Mouse (Mus musculus): ENCODE data around the gene Bub1b. TPM values are rescaled to one million over a fixed set of nuclear protein-coding genes. Genes with fewer than 3 reads are reported as not detected.

Bub1b gene
- total and polyA plus RNA-seq, 2 experiments from 2014 or later, result 4.2 to 7.4 TPM

GRCm38 (mm10) chr2:118629276-118629675 is 31.3 kb downstream of the Bub1b start:
- H3K27me3 ChIP-seq (ENCODE audit: insufficient read depth, low read length), result no peaks in the 10 kb centered on the region
- ATAC-seq (ENCODE audit: low FRiP score), result no peak
- H3K9me3 ChIP-seq (ENCODE audit: low read length), result no peaks in the 10 kb centered on the region
- H3K36me3 ChIP-seq (ENCODE audit: insufficient read depth, low read length), result no peaks in the 10 kb centered on the region
- H3K9ac ChIP-seq (replicated peaks; ENCODE audit: low read length, poor library complexity, severe bottlenecking), result no peak overlapping the region
- H3K4me3 ChIP-seq (ENCODE audit: low read depth, low read length), result no peak overlapping the region
- H3K4me1 ChIP-seq (ENCODE audit: insufficient read depth, low read length), result no peaks in the 10 kb centered on the region
- no peak overlapping the region for H3K27ac ChIP-seq (ENCODE audit: low read depth, low read length)
- 87% methylated on average over 6 of the region's 6 CpGs for WGBS
- no peak for DNase-seq (ENCODE audit: low spot score)
- H3K4me2 ChIP-seq (ENCODE audit: low read depth, low read length, poor library complexity, severe bottlenecking), result no peak overlapping the region
- no peak for TF ChIP-seq CTCF (IDR thresholded peaks at IDR 0.05)

GRCm38 (mm10) chr2:118633441-118633840 is 35.4 kb downstream of the Bub1b start:
- 49% methylated on average over 5 of the region's 5 CpGs for WGBS
- Histone ChIP-seq H3K9me3 (ENCODE audit: low read length) (no peaks in the 10 kb centered on the region), H3K4me1 (ENCODE audit: insufficient read depth, low read length) (no peaks in the 10 kb centered on the region), H3K27ac (ENCODE audit: low read depth, low read length) (no peak overlapping the region), H3K36me3 (ENCODE audit: insufficient read depth, low read length) (no peaks in the 10 kb centered on the region), H3K9ac (replicated peaks; ENCODE audit: low read length, poor library complexity, severe bottlenecking) (no peak overlapping the region), H3K27me3 (ENCODE audit: insufficient read depth, low read length) (no peaks in the 10 kb centered on the region), H3K4me2 (ENCODE audit: low read depth, low read length, poor library complexity, severe bottlenecking) (no peak overlapping the region), H3K4me3 (ENCODE audit: low read depth, low read length) (no peak overlapping the region)
- DNase-seq (ENCODE audit: low spot score), result peak; percentile 49
- no peak for TF ChIP-seq CTCF (IDR thresholded peaks at IDR 0.05)
- ATAC-seq (ENCODE audit: low FRiP score), result no peak

- H3K4me1 ChIP-seq (ENCODE audit: insufficient read depth, low read length), result no peaks in the 10 kb centered on the region
- H3K9me3 ChIP-seq (ENCODE audit: low read length), result no peaks in the 10 kb centered on the region
- no peaks in the 10 kb centered on the region for H3K36me3 ChIP-seq (ENCODE audit: insufficient read depth, low read length)
- DNase-seq (ENCODE audit: low spot score) (no peak), ATAC-seq (ENCODE audit: low FRiP score) (no peak)
- H3K27me3 ChIP-seq (ENCODE audit: insufficient read depth, low read length), result no peaks in the 10 kb centered on the region
- H3K27ac ChIP-seq (ENCODE audit: low read depth, low read length), result no peak overlapping the region
- no peak overlapping the region for H3K9ac ChIP-seq (replicated peaks; ENCODE audit: low read length, poor library complexity, severe bottlenecking)
- no peak overlapping the region for H3K4me2 ChIP-seq (ENCODE audit: low read depth, low read length, poor library complexity, severe bottlenecking)
- no peak for TF ChIP-seq CTCF (IDR thresholded peaks at IDR 0.05)
- WGBS, result 67% methylated on average over 5 of the region's 5 CpGs
- H3K4me3 ChIP-seq (ENCODE audit: low read depth, low read length), result no peak overlapping the region
These were observed 39.2 kb downstream of the Bub1b start for GRCm38 (mm10) chr2:118637258-118637657.

GRCm38 (mm10) chr2:118637888-118638526 is 40.0 kb downstream of the Bub1b start:
- 28% methylated on average over 8 of the region's 8 CpGs for WGBS
- ATAC-seq (ENCODE audit: low FRiP score), result peak; percentile 66; the same call in 1 of the 2 replicates
- Histone ChIP-seq H3K36me3 (ENCODE audit: insufficient read depth, low read length) (no peaks in the 10 kb centered on the region), H3K9ac (replicated peaks; ENCODE audit: low read length, poor library complexity, severe bottlenecking) (no peak overlapping the region), H3K4me3 (ENCODE audit: low read depth, low read length) (no peak overlapping the region), H3K4me1 (ENCODE audit: insufficient read depth, low read length) (no peaks in the 10 kb centered on the region), H3K27ac (ENCODE audit: low read depth, low read length) (no peak overlapping the region), H3K4me2 (ENCODE audit: low read depth, low read length, poor library complexity, severe bottlenecking) (no peak overlapping the region), H3K27me3 (ENCODE audit: insufficient read depth, low read length) (no peaks in the 10 kb centered on the region), H3K9me3 (ENCODE audit: low read length) (no peaks in the 10 kb centered on the region)
- TF ChIP-seq CTCF (IDR thresholded peaks at IDR 0.05), result peak; percentile 95
- peak; percentile 76 for DNase-seq (ENCODE audit: low spot score)

- Histone ChIP-seq H3K36me3 (ENCODE audit: insufficient read depth, low read length) (no peaks in the 10 kb centered on the region), H3K4me1 (ENCODE audit: insufficient read depth, low read length) (no peaks in the 10 kb centered on the region), H3K27ac (ENCODE audit: low read depth, low read length) (no peak overlapping the region), H3K4me2 (ENCODE audit: low read depth, low read length, poor library complexity, severe bottlenecking) (no peak overlapping the region), H3K4me3 (ENCODE audit: low read depth, low read length) (no peak overlapping the region), H3K9ac (replicated peaks; ENCODE audit: low read length, poor library complexity, severe bottlenecking) (no peak overlapping the region), H3K9me3 (ENCODE audit: low read length) (no peaks in the 10 kb centered on the region), H3K27me3 (ENCODE audit: insufficient read depth, low read length) (no peaks in the 10 kb centered on the region)
- no peak for TF ChIP-seq CTCF (IDR thresholded peaks at IDR 0.05)
- ATAC-seq (ENCODE audit: low FRiP score), result no peak
- WGBS, result 92% methylated on average over 8 of the region's 8 CpGs
- no peak for DNase-seq (ENCODE audit: low spot score)
These were observed 40.7 kb downstream of the Bub1b start for GRCm38 (mm10) chr2:118638686-118639085.

- Histone ChIP-seq H3K9ac (replicated peaks; ENCODE audit: low read length, poor library complexity, severe bottlenecking) (no peak overlapping the region), H3K27me3 (ENCODE audit: insufficient read depth, low read length) (no peaks in the 10 kb centered on the region), H3K27ac (ENCODE audit: low read depth, low read length) (no peak overlapping the region), H3K36me3 (ENCODE audit: insufficient read depth, low read length) (no peaks in the 10 kb centered on the region), H3K4me2 (ENCODE audit: low read depth, low read length, poor library complexity, severe bottlenecking) (no peak overlapping the region), H3K4me3 (ENCODE audit: low read depth, low read length) (no peak overlapping the region), H3K4me1 (ENCODE audit: insufficient read depth, low read length) (no peaks in the 10 kb centered on the region), H3K9me3 (ENCODE audit: low read length) (no peaks in the 10 kb centered on the region)
- peak; percentile 51 for TF ChIP-seq CTCF (IDR thresholded peaks at IDR 0.05)
- DNase-seq (ENCODE audit: low spot score) (no peak), ATAC-seq (ENCODE audit: low FRiP score) (no peak)
- 73% methylated on average over 2 of the region's 2 CpGs for WGBS
These were observed 43.1 kb downstream of the Bub1b start for GRCm38 (mm10) chr2:118641147-118641546.
